Mouse (Mus musculus): ENCODE measurements around the gene Kirrel. TPM values are rescaled to one million over a fixed set of nuclear protein-coding genes. Genes with fewer than 3 reads are reported as not detected.

The Kirrel gene
- polyA plus RNA-seq, 1 experiment: not detected

DNA sequence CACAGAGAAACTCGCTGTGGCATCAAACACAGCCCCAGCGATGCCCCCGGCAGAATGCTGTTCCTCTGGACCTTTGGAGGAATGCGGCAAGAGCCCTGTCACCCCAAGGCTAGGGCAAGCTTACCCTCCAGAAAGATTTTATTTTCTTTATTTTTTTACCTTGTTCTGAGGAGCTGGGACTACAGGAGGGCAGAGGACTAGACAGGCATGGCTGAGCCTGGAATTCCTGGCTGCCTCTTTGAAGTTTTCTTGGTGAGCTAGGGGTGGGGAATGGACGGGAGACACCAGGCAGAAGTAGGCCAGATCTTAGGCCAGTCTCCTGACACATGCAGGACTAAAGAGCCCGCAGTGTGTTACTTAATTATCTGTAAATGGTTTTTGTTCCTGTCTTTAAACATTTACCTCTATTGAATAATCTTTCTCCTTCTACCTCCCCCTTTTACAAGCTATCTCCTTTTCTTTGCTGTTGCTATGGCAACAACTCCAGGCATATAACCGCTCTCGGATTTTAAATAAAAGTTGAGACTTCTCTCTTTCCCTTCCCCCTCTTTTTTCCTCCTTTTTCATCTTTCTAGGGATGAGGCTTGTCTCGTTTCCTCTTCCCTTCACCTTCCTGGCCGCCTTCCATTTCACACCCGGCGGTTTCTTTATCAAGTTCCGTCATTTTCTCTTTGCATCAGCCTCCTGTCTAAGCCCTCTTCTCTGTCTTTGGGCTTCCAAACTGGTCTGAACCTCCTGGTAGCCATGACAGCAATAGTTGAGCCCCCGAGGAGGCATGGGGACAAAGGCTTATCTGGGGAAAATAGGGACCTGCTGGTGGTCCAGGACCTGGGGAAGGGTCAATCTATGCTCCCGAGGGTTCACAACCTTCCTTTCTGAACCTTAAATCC is 19.9 kb downstream of the Kirrel start:
- TF ChIP-seq GATA1 (IDR thresholded peaks at IDR 0.05; ENCODE audit: low read length): no peak

DNA sequence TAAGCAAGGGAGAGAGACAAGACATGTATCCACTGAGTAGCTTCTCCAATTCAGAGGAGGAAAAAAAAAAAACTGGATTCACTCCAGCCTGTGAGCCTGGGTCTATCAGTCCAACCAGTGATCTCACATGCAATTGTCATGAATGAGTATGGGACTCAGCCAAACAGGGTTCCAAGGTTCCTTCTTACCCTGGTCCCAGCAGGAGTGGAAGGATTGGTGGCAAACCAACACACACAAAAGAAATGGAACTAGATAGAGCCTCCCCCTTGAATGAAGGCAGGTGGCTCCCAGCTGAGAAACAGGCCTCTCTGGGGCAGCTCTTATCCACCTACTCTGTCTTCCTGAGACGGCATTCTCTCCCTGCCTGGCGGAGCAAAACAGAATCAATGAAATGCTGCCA is 21.5 kb downstream of the Kirrel start:
- TF ChIP-seq GATA1 (IDR thresholded peaks at IDR 0.05; ENCODE audit: low read length): no peak

DNA sequence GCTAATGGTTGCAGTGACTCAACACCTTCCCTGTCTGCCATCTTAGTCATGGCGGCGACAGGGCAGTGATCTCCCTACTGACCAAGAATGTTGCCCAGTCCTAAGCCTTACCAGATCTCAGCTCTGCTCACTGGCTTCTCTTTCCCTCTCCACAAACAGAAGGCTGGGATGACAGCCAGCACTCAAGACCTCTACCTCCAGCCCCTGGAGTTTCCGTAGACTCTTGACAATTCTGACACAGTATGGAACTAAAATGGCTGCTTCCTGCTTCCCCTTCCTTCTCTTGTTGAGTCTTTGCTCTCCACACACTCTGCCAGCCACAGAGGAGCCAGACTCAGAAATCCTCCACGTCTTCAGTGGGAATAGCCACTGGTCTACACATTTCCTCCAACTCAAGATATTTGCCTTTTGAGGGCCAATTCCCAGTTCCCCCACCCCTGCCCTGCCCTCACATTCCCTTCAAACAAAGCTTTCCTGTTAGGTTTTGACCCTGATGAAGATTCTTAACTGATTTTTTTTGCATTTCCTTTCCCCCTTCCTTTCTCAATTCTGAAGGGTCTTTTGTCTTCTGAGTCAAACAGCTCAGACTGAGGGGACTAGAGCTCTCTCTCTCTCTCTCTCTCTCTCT is 22.3 kb downstream of the Kirrel start:
- no peak for TF ChIP-seq GATA1 (IDR thresholded peaks at IDR 0.05; ENCODE audit: low read length)

DNA sequence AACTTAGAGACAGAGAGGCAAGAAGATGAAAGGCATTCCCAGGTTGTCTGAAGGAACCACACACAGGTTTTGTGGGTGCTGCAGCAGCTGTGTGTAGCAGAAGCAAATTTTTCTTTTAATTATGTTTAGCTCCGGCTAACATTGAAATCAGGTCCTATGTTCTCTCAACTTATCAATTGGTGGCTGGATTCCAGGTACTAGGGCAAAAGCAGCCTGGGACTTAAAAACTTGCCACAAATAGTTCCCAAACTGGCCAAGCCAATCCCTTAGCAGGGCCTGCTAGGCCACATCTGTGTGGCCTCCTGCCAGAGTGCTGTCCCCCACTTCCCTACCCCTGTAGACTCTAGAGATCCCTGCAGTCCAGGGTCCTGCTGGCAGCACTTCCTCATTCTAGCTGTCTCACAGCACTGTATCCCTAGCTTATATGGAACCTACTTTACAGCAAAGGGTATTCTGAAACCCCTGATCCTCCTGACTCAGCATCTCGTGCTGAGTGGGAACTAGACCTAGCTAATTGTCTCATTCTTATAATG is 23.2 kb downstream of the Kirrel start:
- TF ChIP-seq GATA1 (IDR thresholded peaks at IDR 0.05; ENCODE audit: low read length): no peak

DNA sequence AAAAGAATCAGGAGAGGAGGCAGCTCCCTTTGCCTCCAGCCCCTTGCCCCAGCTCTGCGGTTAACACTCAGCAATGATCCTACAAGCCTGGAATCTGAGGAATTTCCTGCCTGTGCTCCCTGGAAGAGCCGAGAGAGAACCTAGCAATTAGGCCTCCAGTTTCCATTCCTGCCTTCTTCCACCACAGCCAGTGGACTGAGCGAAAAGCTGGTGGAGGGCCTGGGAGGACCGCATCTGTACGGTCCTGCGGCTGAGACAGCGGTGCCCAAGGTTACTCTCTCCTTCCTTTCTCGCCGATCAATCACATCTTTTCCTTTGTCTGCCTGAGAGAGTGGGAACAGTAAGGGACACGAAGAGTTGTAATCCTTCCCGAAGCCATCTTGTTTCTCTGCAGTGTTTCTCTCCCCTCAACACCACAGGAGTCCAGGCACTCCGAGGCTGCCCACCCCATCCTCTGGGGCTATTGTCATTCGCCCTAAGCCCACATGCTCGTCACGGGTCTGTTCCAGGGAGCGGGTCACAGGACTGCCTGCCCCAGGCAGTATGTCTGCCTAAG is 23.8 kb downstream of the Kirrel start:
- TF ChIP-seq GATA1 (IDR thresholded peaks at IDR 0.05; ENCODE audit: low read length): no peak

DNA sequence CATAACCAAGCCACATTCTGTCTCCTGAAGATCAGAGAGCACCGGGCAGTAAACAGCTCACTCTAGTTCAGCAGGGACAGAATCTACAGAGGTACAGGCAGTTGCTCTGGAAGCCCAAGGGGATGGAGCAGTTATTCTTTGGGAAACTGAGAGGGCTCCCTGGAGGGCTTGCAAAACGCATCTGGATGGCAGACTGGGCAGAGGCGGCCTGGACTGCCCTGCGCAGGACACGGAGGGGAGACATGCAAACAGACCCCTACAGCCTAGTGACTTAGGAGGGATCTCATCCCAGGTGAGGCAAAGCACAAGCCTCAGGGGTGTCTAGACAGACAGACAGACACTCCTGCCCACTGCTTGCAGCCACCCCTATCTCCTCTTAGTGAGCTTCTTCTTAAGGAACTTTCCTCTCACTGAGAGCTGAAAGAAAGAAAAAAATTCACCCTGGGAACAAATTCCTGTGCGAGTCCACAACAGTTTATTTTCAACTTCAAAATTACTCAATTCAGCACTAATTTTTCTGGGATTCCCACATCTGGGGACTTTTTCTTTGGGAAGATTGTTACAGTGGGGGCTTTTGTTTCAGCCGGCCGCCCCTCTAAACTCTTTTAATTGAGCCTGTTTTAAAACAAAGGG is 24.4 kb downstream of the Kirrel start:
- TF ChIP-seq GATA1 (IDR thresholded peaks at IDR 0.05; ENCODE audit: low read length): no peak

DNA sequence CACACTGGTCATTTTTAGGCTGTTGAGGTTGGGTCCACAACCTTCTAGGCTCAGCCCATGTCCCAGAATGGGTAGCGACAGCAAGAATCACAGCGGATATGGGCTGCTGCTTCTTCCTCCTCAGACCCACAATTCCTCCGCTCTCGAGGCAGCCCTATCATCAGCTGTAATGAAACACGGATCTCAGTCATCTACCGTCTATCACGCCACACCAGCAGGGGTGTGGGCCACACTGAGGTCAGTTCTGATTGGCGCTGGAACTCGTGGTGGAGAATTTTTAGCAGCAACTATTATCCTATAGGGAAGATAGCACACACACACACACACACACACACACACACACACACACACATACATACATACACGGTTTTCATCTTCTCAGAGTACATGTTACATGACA is 25.1 kb downstream of the Kirrel start:
- TF ChIP-seq GATA1 (IDR thresholded peaks at IDR 0.05; ENCODE audit: low read length): no peak

DNA sequence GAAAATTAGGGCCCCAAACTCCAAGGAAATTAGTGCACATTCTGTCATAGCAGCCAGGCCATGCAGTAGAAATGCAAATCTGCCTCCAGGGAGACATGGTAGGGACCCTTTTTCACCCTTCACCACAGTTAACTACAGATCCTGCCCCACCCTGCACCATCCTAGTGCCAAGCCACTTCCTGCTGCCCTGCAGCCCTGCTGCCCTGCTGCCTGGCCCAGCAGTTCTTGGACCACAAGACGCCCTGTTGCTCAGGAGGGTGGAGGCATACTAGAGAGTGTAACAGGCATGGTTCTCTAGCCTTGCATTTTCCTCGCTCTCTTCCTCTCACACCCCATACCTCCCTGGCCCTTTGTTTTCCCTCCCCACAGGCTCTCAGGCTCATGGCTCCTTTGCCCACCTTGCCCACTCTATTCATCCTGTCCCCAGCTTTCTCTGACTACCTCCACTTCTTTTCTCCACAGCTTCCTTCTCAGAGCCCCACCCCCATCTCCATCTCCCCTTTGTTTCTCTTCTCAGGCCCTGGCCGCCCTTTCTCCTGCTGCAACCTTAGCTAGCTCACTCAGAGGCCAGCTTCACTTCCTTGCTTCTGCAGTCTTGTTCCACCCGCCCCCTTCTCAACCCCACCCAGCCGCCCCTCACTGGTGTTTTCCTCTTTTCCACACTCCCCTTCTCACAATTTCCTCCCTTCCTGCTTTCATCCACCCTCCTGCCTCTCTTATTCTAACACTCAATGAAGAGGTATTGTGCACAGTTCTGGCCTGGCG is 29.9 kb downstream of the Kirrel start:
- TF ChIP-seq GATA1 (IDR thresholded peaks at IDR 0.05; ENCODE audit: low read length): no peak

DNA sequence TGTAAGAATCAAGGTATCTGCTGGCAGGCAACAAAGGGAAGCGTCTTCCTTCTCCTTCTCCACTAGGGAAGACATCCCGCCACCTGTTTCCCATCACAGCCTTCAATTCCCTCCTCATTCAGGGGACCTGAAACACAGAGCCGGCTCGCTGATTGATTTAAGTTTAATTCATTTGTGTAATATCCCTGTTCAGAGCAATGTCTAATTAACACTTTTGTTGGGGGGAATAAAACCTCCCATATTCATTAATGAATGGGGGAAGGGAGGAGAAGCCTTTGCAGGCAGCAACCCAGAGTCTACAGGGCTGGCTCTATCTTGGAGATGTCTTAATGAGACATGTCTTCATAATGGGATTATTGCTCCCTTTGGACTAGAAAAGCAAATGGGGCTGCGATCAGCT is 34.3 kb downstream of the Kirrel start:
- TF ChIP-seq GATA1 (IDR thresholded peaks at IDR 0.05; ENCODE audit: low read length): no peak

DNA sequence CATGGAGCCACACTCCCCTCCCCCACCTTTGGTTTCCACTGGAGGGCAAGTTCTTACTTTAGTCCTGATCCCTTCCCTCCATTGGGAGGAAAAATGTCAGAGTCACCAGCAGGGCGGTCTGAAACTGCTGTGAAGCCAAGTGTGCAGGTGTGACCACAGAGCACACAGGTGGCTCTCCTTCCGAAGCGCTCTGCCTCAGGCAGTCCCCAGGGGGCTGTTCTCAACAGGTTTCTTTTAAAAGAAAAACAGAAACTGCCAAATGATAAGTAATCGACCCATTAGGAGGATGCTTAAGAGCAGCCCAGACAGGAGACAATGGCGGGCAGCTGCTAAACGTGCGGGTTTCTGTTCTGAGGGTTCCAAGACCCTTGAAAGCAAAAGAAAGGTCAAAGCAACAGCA is 37.8 kb downstream of the Kirrel start:
- no peak for TF ChIP-seq GATA1 (IDR thresholded peaks at IDR 0.05; ENCODE audit: low read length)

DNA sequence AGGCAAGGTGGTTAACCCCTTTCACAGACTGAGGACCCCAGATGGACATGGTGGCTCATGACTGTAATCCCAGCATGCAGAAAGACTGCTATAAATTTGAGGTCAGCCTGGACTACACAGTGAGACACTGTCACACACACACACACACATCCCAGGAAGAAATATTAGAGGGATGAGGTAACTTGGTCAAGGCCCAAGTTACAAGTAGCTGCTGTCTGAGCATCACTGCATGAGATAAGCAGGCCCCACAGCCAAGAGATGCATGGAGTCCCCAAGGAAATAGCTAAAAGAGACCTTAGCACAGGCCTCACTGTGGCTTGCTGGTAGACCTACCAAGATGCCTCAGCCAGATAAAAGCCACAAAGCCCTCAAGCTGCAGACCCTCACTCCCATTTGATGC is 39.6 kb downstream of the Kirrel start:
- TF ChIP-seq GATA1 (IDR thresholded peaks at IDR 0.05; ENCODE audit: low read length): no peak

DNA sequence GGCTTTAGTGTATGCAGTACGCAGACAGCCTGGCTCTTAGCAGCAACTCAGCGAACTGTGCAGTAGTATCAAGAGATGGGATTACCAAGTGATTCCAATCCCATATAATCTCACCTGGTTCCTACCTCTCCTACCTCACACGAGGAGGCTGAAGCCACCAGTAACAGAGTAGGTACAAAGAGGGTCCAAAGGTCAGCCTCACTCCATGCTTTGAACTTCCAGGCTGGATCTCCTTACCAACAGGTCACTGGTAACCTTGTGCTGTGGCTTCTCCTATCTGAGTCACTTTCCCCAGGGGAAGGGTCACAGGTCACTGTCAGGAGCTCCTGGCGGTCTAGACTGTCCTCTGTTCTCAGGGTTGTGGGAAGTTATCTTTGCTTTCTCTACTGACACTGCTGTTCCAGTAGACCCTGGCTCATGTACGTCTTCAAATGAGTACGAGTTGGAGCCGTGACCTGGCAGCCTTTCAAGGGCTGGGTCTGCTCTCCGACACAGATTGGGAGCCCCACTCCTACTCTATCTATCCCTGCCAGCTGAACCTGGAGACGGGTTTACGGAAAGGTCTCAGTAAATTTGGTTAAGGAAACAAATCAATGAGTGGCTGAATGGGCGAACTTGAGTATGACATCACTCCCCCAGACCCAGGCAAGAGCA is 42.7 kb downstream of the Kirrel start:
- no peak for TF ChIP-seq GATA1 (IDR thresholded peaks at IDR 0.05; ENCODE audit: low read length)

DNA sequence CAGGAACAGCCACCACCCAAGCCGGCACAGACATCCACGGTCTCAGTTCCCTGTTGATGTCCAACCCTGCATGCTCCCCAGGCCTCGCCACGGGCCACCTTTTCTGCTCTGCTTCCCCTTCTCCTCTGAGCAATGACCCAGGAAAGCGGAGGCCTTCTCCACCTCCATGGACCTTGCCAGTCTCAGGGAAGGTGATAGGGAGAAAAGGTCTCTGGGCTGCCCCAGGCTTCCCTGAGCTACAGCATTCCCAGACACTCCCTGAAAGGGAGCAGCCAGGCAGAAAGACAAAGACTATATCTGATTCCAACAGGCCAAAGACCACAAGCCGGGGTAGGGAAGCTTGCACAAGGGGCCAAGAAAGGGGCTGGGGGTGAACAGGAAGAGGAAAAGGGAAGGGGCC is 43.6 kb downstream of the Kirrel start:
- TF ChIP-seq GATA1 (IDR thresholded peaks at IDR 0.05; ENCODE audit: low read length): no peak

DNA sequence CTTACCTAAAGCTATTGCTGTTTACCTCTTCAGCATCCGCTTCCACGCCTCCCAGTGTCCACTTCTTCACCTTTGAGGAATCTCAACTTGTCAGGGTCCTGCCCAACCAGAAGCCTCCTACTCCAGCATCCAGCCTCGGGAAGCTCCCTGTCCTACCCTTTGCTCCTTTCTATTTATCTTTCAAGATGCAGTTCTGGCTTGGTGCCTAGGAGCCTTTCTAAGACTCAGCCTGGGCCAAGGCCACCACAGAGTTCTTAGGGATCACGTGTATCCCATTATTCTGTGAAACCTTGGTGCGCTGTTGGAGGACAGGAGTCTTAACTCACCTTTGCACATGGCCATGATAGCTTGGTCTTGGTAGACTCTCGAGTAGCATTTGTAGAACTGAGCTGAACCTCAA is 50.8 kb downstream of the Kirrel start:
- TF ChIP-seq GATA1 (IDR thresholded peaks at IDR 0.05; ENCODE audit: low read length): no peak

DNA sequence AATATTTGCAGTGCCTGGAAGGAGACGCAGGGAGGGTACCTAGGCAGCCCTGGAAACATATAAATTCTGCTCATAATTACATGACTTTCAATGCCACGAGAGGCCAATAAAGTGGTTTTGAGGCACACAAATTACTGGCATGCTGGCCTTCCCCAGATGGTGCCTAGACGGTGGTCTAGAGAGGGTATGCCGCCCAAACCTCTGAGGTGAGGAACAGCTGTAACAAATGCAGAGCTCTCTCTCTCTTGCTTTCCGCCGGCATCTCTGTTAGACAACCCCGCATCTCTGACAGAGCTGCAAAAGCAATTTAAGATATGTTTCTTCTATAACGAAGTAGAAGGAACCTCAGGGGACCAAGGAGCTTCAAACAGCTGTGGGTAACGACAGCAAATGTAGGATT is 56.3 kb downstream of the Kirrel start:
- TF ChIP-seq GATA1 (IDR thresholded peaks at IDR 0.05; ENCODE audit: low read length): no peak

All from G1E-ER4 (cell line).